Mouse (Mus musculus): ENCODE results near the gene Clec16a. TPM values are rescaled to one million over a fixed set of nuclear protein-coding genes. Genes with fewer than 3 reads are reported as not detected.

Gene Clec16a
- polyA plus RNA-seq, 1 experiment = 25.2 TPM

- 51% methylated on average over 7 of the region's 7 CpGs for WGBS
- peaks cover 81% of the 10 kb centered on the region for H3K4me1 ChIP-seq (replicated peaks; ENCODE audit: control insufficient read depth, insufficient read depth, low read length)
- peak overlapping the region; percentile 98 for H3K27ac ChIP-seq (ENCODE audit: control insufficient read depth, insufficient read depth, low read length)
- H3K4me3 ChIP-seq (ENCODE audit: control insufficient read depth, insufficient read depth, low read length) = no peak overlapping the region
- no peaks in the 10 kb centered on the region for H3K27me3 ChIP-seq (ENCODE audit: control insufficient read depth, insufficient read depth, low read length)
- DNase-seq = no peak
- TF ChIP-seq CTCF (IDR thresholded peaks at IDR 0.05; ENCODE audit: borderline replicate concordance, control insufficient read depth, extremely low read depth, insufficient read depth, low read length, poor library complexity) (no peak), POLR2A (IDR thresholded peaks at IDR 0.05; ENCODE audit: control insufficient read depth, extremely low read depth, insufficient read depth, low read length, poor library complexity) (no peak)
- no peaks in the 10 kb centered on the region for H3K36me3 ChIP-seq (ENCODE audit: control insufficient read depth, insufficient read depth, low read length)
Measured at GRCm38 (mm10) chr16:10668991-10669703, 124.0 kb downstream of the Clec16a start.

DNA sequence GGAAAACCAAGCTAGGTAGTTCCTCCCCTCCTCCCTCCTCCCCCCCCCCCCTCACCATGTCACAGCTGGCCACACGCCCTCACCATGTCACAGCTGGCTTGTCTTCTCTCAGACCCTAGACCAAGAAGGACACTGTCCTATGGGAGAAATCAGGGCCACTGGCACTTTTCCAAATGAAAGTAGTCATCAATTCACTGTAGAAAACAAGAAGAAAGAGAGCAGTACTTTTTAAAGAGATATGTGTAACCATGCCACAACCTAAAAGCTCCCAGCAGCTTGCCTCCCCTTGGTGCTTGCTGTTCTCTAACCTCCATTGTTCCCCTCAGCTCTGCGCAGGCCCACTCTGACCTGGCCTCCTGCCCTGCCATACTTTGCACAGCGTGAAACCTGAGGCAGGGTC, 124.8 kb downstream of the Clec16a start:
- WGBS = 71% methylated on average over 3 of the region's 3 CpGs
- Histone ChIP-seq H3K27me3 (ENCODE audit: control insufficient read depth, insufficient read depth, low read length) (no peaks in the 10 kb centered on the region), H3K4me1 (replicated peaks; ENCODE audit: control insufficient read depth, insufficient read depth, low read length) (peaks cover 78% of the 10 kb centered on the region), H3K36me3 (ENCODE audit: control insufficient read depth, insufficient read depth, low read length) (no peaks in the 10 kb centered on the region), H3K4me3 (ENCODE audit: control insufficient read depth, insufficient read depth, low read length) (no peak overlapping the region), H3K27ac (ENCODE audit: control insufficient read depth, insufficient read depth, low read length) (peak overlapping the region; percentile 98)
- TF ChIP-seq POLR2A (IDR thresholded peaks at IDR 0.05; ENCODE audit: control insufficient read depth, extremely low read depth, insufficient read depth, low read length, poor library complexity) (no peak), CTCF (IDR thresholded peaks at IDR 0.05; ENCODE audit: borderline replicate concordance, control insufficient read depth, extremely low read depth, insufficient read depth, low read length, poor library complexity) (no peak)
- peak; percentile 16 for DNase-seq

DNA sequence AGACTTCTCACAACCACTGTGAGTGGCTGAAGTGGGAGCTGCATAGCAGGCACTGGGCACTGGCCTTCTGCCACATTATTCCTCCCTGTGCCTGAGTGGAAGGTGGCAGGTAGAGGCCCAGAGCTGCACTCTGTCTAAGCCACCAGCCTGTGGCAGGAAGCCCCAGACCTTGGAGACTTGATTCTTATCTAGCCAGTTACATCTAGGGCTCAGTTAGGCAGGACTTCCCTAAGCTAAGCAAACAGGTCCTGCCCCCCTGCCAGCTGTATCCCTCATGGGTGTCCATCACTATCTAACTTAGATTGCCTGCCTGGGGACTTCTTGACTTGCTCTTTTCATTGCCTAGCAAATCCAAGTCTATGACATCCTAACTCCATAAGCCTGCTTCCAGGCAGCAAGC, 127.4 kb downstream of the Clec16a start:
- no peak overlapping the region for H3K4me3 ChIP-seq (ENCODE audit: control insufficient read depth, insufficient read depth, low read length)
- H3K4me1 ChIP-seq (replicated peaks; ENCODE audit: control insufficient read depth, insufficient read depth, low read length) = peaks cover 67% of the 10 kb centered on the region
- DNase-seq = peak; percentile 51
- no peaks in the 10 kb centered on the region for H3K36me3 ChIP-seq (ENCODE audit: control insufficient read depth, insufficient read depth, low read length)
- no peaks in the 10 kb centered on the region for H3K27me3 ChIP-seq (ENCODE audit: control insufficient read depth, insufficient read depth, low read length)
- TF ChIP-seq CTCF (IDR thresholded peaks at IDR 0.05; ENCODE audit: borderline replicate concordance, control insufficient read depth, extremely low read depth, insufficient read depth, low read length, poor library complexity) (no peak), POLR2A (IDR thresholded peaks at IDR 0.05; ENCODE audit: control insufficient read depth, extremely low read depth, insufficient read depth, low read length, poor library complexity) (no peak)
- H3K27ac ChIP-seq (ENCODE audit: control insufficient read depth, insufficient read depth, low read length) = peak overlapping the region; percentile 82

- no peak for DNase-seq
- Histone ChIP-seq H3K4me3 (ENCODE audit: control insufficient read depth, insufficient read depth, low read length) (no peak overlapping the region), H3K4me1 (replicated peaks; ENCODE audit: control insufficient read depth, insufficient read depth, low read length) (peaks cover 64% of the 10 kb centered on the region), H3K27ac (ENCODE audit: control insufficient read depth, insufficient read depth, low read length) (peak overlapping the region; percentile 23; the same call in 1 of the 2 replicates), H3K27me3 (ENCODE audit: control insufficient read depth, insufficient read depth, low read length) (no peaks in the 10 kb centered on the region), H3K36me3 (ENCODE audit: control insufficient read depth, insufficient read depth, low read length) (no peaks in the 10 kb centered on the region)
- 81% methylated on average over 2 of the region's 2 CpGs for WGBS
- TF ChIP-seq POLR2A (IDR thresholded peaks at IDR 0.05; ENCODE audit: control insufficient read depth, extremely low read depth, insufficient read depth, low read length, poor library complexity) = no peak
- TF ChIP-seq CTCF (IDR thresholded peaks at IDR 0.05; ENCODE audit: borderline replicate concordance, control insufficient read depth, extremely low read depth, insufficient read depth, low read length, poor library complexity) = no peak
Measured at GRCm38 (mm10) chr16:10674020-10674419, 128.9 kb downstream of the Clec16a start.

GRCm38 (mm10) chr16:10674957-10675356, 129.8 kb downstream of the Clec16a start:
- Histone ChIP-seq H3K27ac (ENCODE audit: control insufficient read depth, insufficient read depth, low read length) (peak overlapping the region; percentile 29; the same call in 1 of the 2 replicates), H3K27me3 (ENCODE audit: control insufficient read depth, insufficient read depth, low read length) (no peaks in the 10 kb centered on the region), H3K4me3 (ENCODE audit: control insufficient read depth, insufficient read depth, low read length) (no peak overlapping the region), H3K36me3 (ENCODE audit: control insufficient read depth, insufficient read depth, low read length) (no peaks in the 10 kb centered on the region), H3K4me1 (replicated peaks; ENCODE audit: control insufficient read depth, insufficient read depth, low read length) (peaks cover 63% of the 10 kb centered on the region)
- DNase-seq = no peak
- no peak for TF ChIP-seq CTCF (IDR thresholded peaks at IDR 0.05; ENCODE audit: borderline replicate concordance, control insufficient read depth, extremely low read depth, insufficient read depth, low read length, poor library complexity)
- no peak for TF ChIP-seq POLR2A (IDR thresholded peaks at IDR 0.05; ENCODE audit: control insufficient read depth, extremely low read depth, insufficient read depth, low read length, poor library complexity)
- 87% methylated on average over 2 of the region's 2 CpGs for WGBS

DNA sequence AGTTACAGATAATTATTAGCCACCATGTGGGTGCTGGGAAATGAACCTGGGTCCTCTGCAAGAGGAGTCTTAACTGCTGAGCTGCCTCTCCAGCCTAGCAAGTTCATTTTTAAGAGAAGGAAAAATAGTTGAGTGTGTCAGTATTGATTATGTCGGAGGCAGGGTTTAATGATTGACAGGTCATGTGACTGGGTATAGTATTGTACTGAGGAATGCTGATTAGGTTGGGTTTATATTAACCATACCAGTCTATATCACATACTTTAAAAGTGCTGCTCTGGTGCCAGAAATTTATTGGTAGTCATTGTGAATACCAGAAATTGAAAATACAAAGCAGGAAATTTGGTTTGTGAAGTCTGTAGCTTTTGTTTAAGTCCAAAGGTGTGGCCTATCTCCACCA, 130.5 kb downstream of the Clec16a start:
- H3K27ac ChIP-seq (ENCODE audit: control insufficient read depth, insufficient read depth, low read length) = no peak overlapping the region
- no peak for DNase-seq
- H3K36me3 ChIP-seq (ENCODE audit: control insufficient read depth, insufficient read depth, low read length) = no peaks in the 10 kb centered on the region
- H3K27me3 ChIP-seq (ENCODE audit: control insufficient read depth, insufficient read depth, low read length) = no peaks in the 10 kb centered on the region
- 97% methylated on average over 1 of the region's 1 CpGs for WGBS
- peaks cover 60% of the 10 kb centered on the region for H3K4me1 ChIP-seq (replicated peaks; ENCODE audit: control insufficient read depth, insufficient read depth, low read length)
- H3K4me3 ChIP-seq (ENCODE audit: control insufficient read depth, insufficient read depth, low read length) = no peak overlapping the region
- TF ChIP-seq POLR2A (IDR thresholded peaks at IDR 0.05; ENCODE audit: control insufficient read depth, extremely low read depth, insufficient read depth, low read length, poor library complexity) (no peak), CTCF (IDR thresholded peaks at IDR 0.05; ENCODE audit: borderline replicate concordance, control insufficient read depth, extremely low read depth, insufficient read depth, low read length, poor library complexity) (no peak)
